Mouse (Mus musculus) MEL (cell line): Measurements from ENCODE around the gene Gm11084. TPM values are rescaled to one million over a fixed set of nuclear protein-coding genes. Genes with fewer than 3 reads are reported as not detected.

Experiments used
- DNase-seq: peaks from one replicate; pipeline ENCODE4 v3.0.0; 2011; ENCODE audit warnings: low read depth, low spot score
- H3K27ac ChIP-seq: 2 replicates; pipeline ENCODE4 v1.5.1; 2012; ENCODE audit warnings: low read depth, mild to moderate bottlenecking, control low read depth, low read length, moderate library complexity; ENCODE audit not compliant: control insufficient read depth
- H3K27me3 ChIP-seq, 2 experiments: fragments of 150-350 bp in 1 of 2; sonication (generic) in 1 of 2; 2 replicates each; pipeline ENCODE4 v1.6.1; 2012; ENCODE audit warnings: low read length in 2 of 2, mild to moderate bottlenecking in 2 of 2, improper control_type of control experiment in 1 of 2, moderate library complexity in 1 of 2; ENCODE audit not compliant: insufficient read depth in 2 of 2, control insufficient read depth in 1 of 2
- H3K36me3 ChIP-seq, 2 experiments: 2 replicates each; pipeline ENCODE4 v1.6.1; 2012 to 2014; ENCODE audit warnings: low read length in 2 of 2, improper control_type of control experiment in 1 of 2, inconsistent platforms in 1 of 2, mild to moderate bottlenecking in 1 of 2; ENCODE audit not compliant: insufficient read depth in 2 of 2, control insufficient read depth in 1 of 2
- H3K4me1 ChIP-seq, 2 experiments: fragments of 150-350 bp in 1 of 2; sonication (generic) in 1 of 2; 2 replicates each; pipeline ENCODE4 v1.6.1; 2012; ENCODE audit warnings: low read length in 2 of 2, improper control_type of control experiment in 1 of 2, mild to moderate bottlenecking in 1 of 2; ENCODE audit not compliant: insufficient read depth in 2 of 2, control insufficient read depth in 1 of 2
- H3K4me3 ChIP-seq, 2 experiments: fragments of 150-350 bp in 1 of 2; sonication (generic) in 1 of 2; 2 replicates each; pipeline ENCODE4 v1.5.1; 2012; ENCODE audit warnings: low read depth in 2 of 2, low read length in 2 of 2, mild to moderate bottlenecking in 2 of 2, moderate library complexity in 2 of 2, control low read depth in 1 of 2, improper control_type of control experiment in 1 of 2; ENCODE audit not compliant: control insufficient read depth in 1 of 2, insufficient read depth in 1 of 2
- H3K79me2 ChIP-seq: 2 replicates; pipeline ENCODE4 v1.6.1; 2012; ENCODE audit warnings: mild to moderate bottlenecking, low read length, moderate library complexity; ENCODE audit not compliant: control insufficient read depth, poor library complexity, insufficient read depth
- H3K9ac ChIP-seq: 2 replicates; pipeline ENCODE4 v1.6.1; 2012; ENCODE audit warnings: low read depth, mild to moderate bottlenecking, control low read depth, low read length, moderate library complexity; ENCODE audit not compliant: control insufficient read depth, poor library complexity, severe bottlenecking
- H3K9me3 ChIP-seq: fragments of 150-350 bp; sonication (generic); replicated peaks from 2 replicates; pipeline ENCODE4 v1.6.1; 2012; ENCODE audit warnings: mild to moderate bottlenecking, low read length, improper control_type of control experiment, moderate library complexity; ENCODE audit not compliant: insufficient read depth
- BHLHE40 ChIP-seq: IDR thresholded peaks from 2 replicates; pipeline ENCODE4 v1.6.1; 2012; ENCODE audit warnings: low read depth, mild to moderate bottlenecking, inconsistent platforms, low read length, improper control_type of control experiment, borderline replicate concordance
- CHD1 ChIP-seq: IDR thresholded peaks from 2 replicates; pipeline ENCODE4 v1.6.1; 2012; ENCODE audit warnings: low read depth, mild to moderate bottlenecking, inconsistent platforms, low read length, improper control_type of control experiment
- CTCF ChIP-seq, 3 experiments: IDR thresholded peaks in 2 of 3; conservative IDR thresholded peaks in 1 of 3; 2 replicates each; pipeline ENCODE4 v1.5.1; 2011 to 2012; ENCODE audit warnings: low read length in 3 of 3, low read depth in 2 of 3, mild to moderate bottlenecking in 2 of 3, improper control_type of control experiment in 1 of 3, inconsistent platforms in 1 of 3, mixed read lengths in 1 of 3, moderate library complexity in 1 of 3; ENCODE audit not compliant: control insufficient read depth in 1 of 3, insufficient read depth in 1 of 3, poor library complexity in 1 of 3, severe bottlenecking in 1 of 3
- ELF1 ChIP-seq: IDR thresholded peaks from 2 replicates; pipeline ENCODE4 v1.6.1; 2014; ENCODE audit warnings: low read depth, mild to moderate bottlenecking, inconsistent platforms, low read length, improper control_type of control experiment, moderate library complexity
- EP300 ChIP-seq, 2 experiments: IDR thresholded peaks; 2 replicates each; pipeline ENCODE4 v1.6.1; 2011; ENCODE audit warnings: improper control_type of control experiment in 2 of 2, low read length in 2 of 2, low read depth in 1 of 2, mild to moderate bottlenecking in 1 of 2
- ETS1 ChIP-seq: IDR thresholded peaks from 2 replicates; pipeline ENCODE4 v1.6.1; 2012; ENCODE audit warnings: low read depth, mild to moderate bottlenecking, inconsistent platforms, low read length, improper control_type of control experiment, moderate library complexity
- GABPA ChIP-seq: IDR thresholded peaks from 2 replicates; pipeline ENCODE4 v1.6.1; 2012; ENCODE audit warnings: low read depth, mild to moderate bottlenecking, inconsistent platforms, low read length, improper control_type of control experiment, moderate library complexity
- GATA1 ChIP-seq: IDR thresholded peaks from 2 replicates; pipeline ENCODE4 v1.6.1; 2011; ENCODE audit warnings: low read depth, low read length, improper control_type of control experiment
- JUND ChIP-seq: IDR thresholded peaks from 2 replicates; pipeline ENCODE4 v1.6.1; 2011; ENCODE audit warnings: low read depth, mild to moderate bottlenecking, improper control_type of control experiment, low read length
- KAT2A ChIP-seq: conservative IDR thresholded peaks from 2 replicates; pipeline ENCODE4 v1.6.1; 2012; ENCODE audit warnings: low read depth, low read length, improper control_type of control experiment, inconsistent platforms
- MAFK ChIP-seq: IDR thresholded peaks from 2 replicates; pipeline ENCODE4 v1.6.1; 2011; ENCODE audit warnings: low read depth, mild to moderate bottlenecking, low read length, improper control_type of control experiment, borderline replicate concordance
- MAX ChIP-seq: IDR thresholded peaks from 2 replicates; pipeline ENCODE4 v1.6.1; 2011; ENCODE audit warnings: low read length, improper control_type of control experiment
- MAZ ChIP-seq: IDR thresholded peaks from 2 replicates; pipeline ENCODE4 v1.6.1; 2012; ENCODE audit warnings: low read depth, mild to moderate bottlenecking, inconsistent platforms, low read length, improper control_type of control experiment
- MXI1 ChIP-seq: IDR thresholded peaks from 2 replicates; pipeline ENCODE4 v1.6.1; 2011; ENCODE audit warnings: mild to moderate bottlenecking, low read depth, low read length, improper control_type of control experiment
- MYB ChIP-seq: IDR thresholded peaks from 2 replicates; pipeline ENCODE4 v1.6.1; 2011; ENCODE audit warnings: mild to moderate bottlenecking, low read depth, low read length, improper control_type of control experiment
- MYC ChIP-seq: IDR thresholded peaks from 2 replicates; pipeline ENCODE4 v1.6.1; 2011; ENCODE audit warnings: low read depth, mild to moderate bottlenecking, low read length, improper control_type of control experiment, moderate library complexity
- NRF1 ChIP-seq: IDR thresholded peaks from 2 replicates; pipeline ENCODE4 v1.6.1; 2014; ENCODE audit warnings: low read depth, mild to moderate bottlenecking, inconsistent platforms, low read length, improper control_type of control experiment, moderate library complexity; ENCODE audit not compliant: poor library complexity, insufficient read depth, severe bottlenecking
- POLR2A ChIP-seq, 2 experiments: IDR thresholded peaks; 2 replicates each; pipeline ENCODE4 v1.6.1; 2011 to 2012; ENCODE audit warnings: low read length in 2 of 2, mild to moderate bottlenecking in 2 of 2, control low read depth in 1 of 2, improper control_type of control experiment in 1 of 2, low read depth in 1 of 2, moderate library complexity in 1 of 2; ENCODE audit not compliant: control insufficient read depth in 1 of 2, insufficient read depth in 1 of 2, poor library complexity in 1 of 2
- POLR2AphosphoS5 ChIP-seq: IDR thresholded peaks from 2 replicates; pipeline ENCODE4 v1.6.1; 2012; ENCODE audit warnings: low read depth, borderline replicate concordance, mild to moderate bottlenecking, inconsistent platforms, low read length, moderate library complexity, mixed read lengths
- RCOR1 ChIP-seq: IDR thresholded peaks from 2 replicates; pipeline ENCODE4 v1.6.1; 2012; ENCODE audit warnings: low read depth, mild to moderate bottlenecking, inconsistent platforms, low read length, improper control_type of control experiment
- TAL1 ChIP-seq: IDR thresholded peaks from 2 replicates; pipeline ENCODE4 v1.6.1; 2012; ENCODE audit warnings: mild to moderate bottlenecking, inconsistent platforms, low read length, moderate library complexity, mixed read lengths
- TBP ChIP-seq: IDR thresholded peaks from 2 replicates; pipeline ENCODE4 v1.8.0; 2011; ENCODE audit warnings: low read depth, low read length, improper control_type of control experiment
- TCF12 ChIP-seq: IDR thresholded peaks from 2 replicates; pipeline ENCODE4 v1.6.1; 2014; ENCODE audit warnings: low read depth, mild to moderate bottlenecking, inconsistent platforms, low read length, improper control_type of control experiment, moderate library complexity
- USF1 ChIP-seq: IDR thresholded peaks from 2 replicates; pipeline ENCODE4 v1.6.1; 2014; ENCODE audit warnings: low read depth, mild to moderate bottlenecking, inconsistent platforms, low read length, improper control_type of control experiment, moderate library complexity
- USF2 ChIP-seq, 2 experiments: IDR thresholded peaks; 2 replicates each; pipeline ENCODE4 v1.6.1; 2011 to 2012; ENCODE audit warnings: improper control_type of control experiment in 2 of 2, low read length in 2 of 2, borderline replicate concordance in 1 of 2, inconsistent platforms in 1 of 2, low read depth in 1 of 2, mild to moderate bottlenecking in 1 of 2; ENCODE audit not compliant: insufficient read depth in 1 of 2
- ZC3H11A ChIP-seq: IDR thresholded peaks from 2 replicates; pipeline ENCODE4 v1.6.1; 2012; ENCODE audit warnings: low read depth, mild to moderate bottlenecking, inconsistent platforms, low read length, improper control_type of control experiment
- ZKSCAN1 ChIP-seq: IDR thresholded peaks from 2 replicates; pipeline ENCODE4 v1.6.1; 2012; ENCODE audit warnings: low read depth, mild to moderate bottlenecking, inconsistent platforms, low read length, improper control_type of control experiment, moderate library complexity
- ZMIZ1 ChIP-seq: IDR thresholded peaks from 2 replicates; pipeline ENCODE4 v1.6.1; 2012; ENCODE audit warnings: low read depth, mild to moderate bottlenecking, inconsistent platforms, low read length, improper control_type of control experiment, moderate library complexity
- ZNF384 ChIP-seq: IDR thresholded peaks from 2 replicates; pipeline ENCODE4 v1.6.1; 2012; ENCODE audit warnings: low read depth, mild to moderate bottlenecking, inconsistent platforms, low read length, improper control_type of control experiment
- polyA plus RNA-seq, 2 experiments: library from polyadenylated mRNA; stranded (reverse) in 1 of 2; unstranded in 1 of 2; fragments of >175 nt in 1 of 2; fragments of >200 nt in 1 of 2; gene quantifications; 2 replicates each; pipeline versions ENCODE4 v1.2.1 to v1.2.4; 2012; ENCODE audit warnings: low replicate concordance in 2 of 2, low read depth in 1 of 2; ENCODE audit not compliant: insufficient read length in 2 of 2, insufficient read depth in 1 of 2, missing spikeins in 1 of 2
- total RNA-seq: library from RNA; depleted of rRNA; stranded (reverse); fragments of 300-350 nt; gene quantifications from 2 replicates; pipeline ENCODE4 v1.2.3, GENCODE M21; 2012

The Gm11084 gene
- total and polyA plus RNA-seq, 3 experiments = not detected

- Histone ChIP-seq H3K79me2 (no peaks in the 10 kb centered on the region), H3K36me3 (no peaks in the 10 kb centered on the region; a peak in 1 of 4 replicates), H3K4me3 (no peak overlapping the region), H3K9me3 (no peaks in the 10 kb centered on the region), H3K4me1 (peaks cover 0 to 6% of the 10 kb centered on the region in 2 experiments; a peak in 3 of 4 replicates), H3K27me3 (no peaks in the 10 kb centered on the region), H3K27ac (no peak overlapping the region), H3K9ac (no peak overlapping the region)
- no peak for TF ChIP-seq BHLHE40
- no peak for TF ChIP-seq ELF1
- TF ChIP-seq GABPA = no peak
- TF ChIP-seq POLR2A (IDR thresholded peaks at IDR 0.05; ENCODE audit: control insufficient read depth in 1 of 2, insufficient read depth in 1 of 2, low read depth in 1 of 2, low read length in 2 of 2, poor library complexity in 1 of 2) = no peak
- TF ChIP-seq POLR2AphosphoS5 = no peak
- no peak for TF ChIP-seq KAT2A
- no peak for TF ChIP-seq ZNF384
- TF ChIP-seq TCF12 = no peak
- no peak for TF ChIP-seq MAX
- no peak for TF ChIP-seq USF1
- TF ChIP-seq CHD1 = no peak
- no peak for TF ChIP-seq CTCF (IDR thresholded peaks at IDR 0.05 in 2 of 3, conservative IDR thresholded peaks at IDR 0.05 in 1 of 3; ENCODE audit: control insufficient read depth in 1 of 3, insufficient read depth in 1 of 3, low read depth in 2 of 3, low read length in 3 of 3, poor library complexity in 1 of 3, severe bottlenecking in 1 of 3)
- no peak for DNase-seq
These were observed 43.3 kb upstream of the Gm11084 start for GRCm38 (mm10) chr2:73029846-73030245.

GRCm38 (mm10) chr2:73028019-73028418 is 41.5 kb upstream of the Gm11084 start:
- peak; percentile 67 for DNase-seq
- Histone ChIP-seq H3K36me3 (peaks cover 0 to 7% of the 10 kb centered on the region in 2 experiments; a peak in 2 of 4 replicates), H3K9ac (no peak overlapping the region), H3K9me3 (no peaks in the 10 kb centered on the region), H3K79me2 (no peaks in the 10 kb centered on the region), H3K4me1 (peaks cover 2 to 12% of the 10 kb centered on the region in 2 experiments), H3K27me3 (no peaks in the 10 kb centered on the region), H3K4me3 (no peak overlapping the region), H3K27ac (no peak overlapping the region)
- TF ChIP-seq MAX = peak; percentile 25; the same call in 1 of the 2 replicates
- TF ChIP-seq ZNF384 = peak; percentile 80
- no peak for TF ChIP-seq CHD1
- no peak for TF ChIP-seq NRF1
- no peak for TF ChIP-seq ZC3H11A
- TF ChIP-seq MYC = 0 out of 2 replicates have a peak, but pooled peaks have one; percentile 19
- no peak for TF ChIP-seq USF1
- TF ChIP-seq RCOR1 = no peak
- TF ChIP-seq ZKSCAN1 = no peak
- no peak for TF ChIP-seq POLR2AphosphoS5
- no peak for TF ChIP-seq ZMIZ1
- 0 out of 4 replicates have a peak, but pooled peaks of 1 of the 2 experiments have one; percentile 7 for TF ChIP-seq EP300 (IDR thresholded peaks at IDR 0.05; ENCODE audit: low read depth in 1 of 2, low read length in 2 of 2)
- no peak for TF ChIP-seq CTCF (IDR thresholded peaks at IDR 0.05 in 2 of 3, conservative IDR thresholded peaks at IDR 0.05 in 1 of 3; ENCODE audit: control insufficient read depth in 1 of 3, insufficient read depth in 1 of 3, low read depth in 2 of 3, low read length in 3 of 3, poor library complexity in 1 of 3, severe bottlenecking in 1 of 3)
- no peak for TF ChIP-seq MYB
- TF ChIP-seq GATA1 = 0 out of 2 replicates have a peak, but pooled peaks have one; percentile 20
- no peak for TF ChIP-seq JUND
- no peak for TF ChIP-seq KAT2A
- no peak for TF ChIP-seq TCF12
- peak; percentile 17; the same call in 1 of the 2 replicates for TF ChIP-seq GABPA
- no peak for TF ChIP-seq MAFK
- TF ChIP-seq USF2 (IDR thresholded peaks at IDR 0.05; ENCODE audit: borderline replicate concordance in 1 of 2, insufficient read depth in 1 of 2, low read depth in 1 of 2, low read length in 2 of 2) = no peak
- TF ChIP-seq TBP = no peak
- TF ChIP-seq ETS1 = peak; percentile 43; the same call in 1 of the 2 replicates
- no peak for TF ChIP-seq MAZ
- 0 out of 2 replicates have a peak, but pooled peaks have one; percentile 10 for TF ChIP-seq TAL1
- 0 out of 2 replicates have a peak, but pooled peaks have one; percentile 31 for TF ChIP-seq MXI1
